Mouse (Mus musculus) left cerebral cortex, adult 2 months (tissue): ENCODE data around the gene Kif21b. TPM values are rescaled to one million over a fixed set of nuclear protein-coding genes. Genes with fewer than 3 reads are reported as not detected.

Experiments used
- DNase-seq, 2 experiments: peaks; one replicate each; pipeline ENCODE4 v3.0.0; 2021 to 2022; ENCODE audit warnings: low spot score in 2 of 2, mixed read lengths in 1 of 2; ENCODE audit errors: extremely low spot score in 1 of 2
- H3K27ac ChIP-seq: fragments of 200-600 bp; 2 replicates; pipeline ENCODE4 v1.8.1; 2022
- H3K4me3 ChIP-seq: fragments of 200-600 bp; 2 replicates; pipeline ENCODE4 v1.8.1; 2022
- CTCF ChIP-seq: fragments of 200-600 bp; IDR thresholded peaks from 2 replicates; pipeline ENCODE4 v1.8.1; 2022; ENCODE audit warnings: antibody characterized with exemption, mild to moderate bottlenecking, moderate library complexity
- intact Hi-C: fragments of 180-260 bp; cut with DNase I; formaldehyde crosslinking; loops from one replicate; pipeline ENCODE4 v1.15.1; 2025
- total RNA-seq, 2 experiments: library from RNA; stranded (reverse); gene quantifications; 2 replicates each; pipeline ENCODE4 v1.2.3; 2021

The Kif21b gene
- total RNA-seq, 2 experiments from 2014 or later: 67.3 to 74.2 TPM

- intact Hi-C loops: no loop called here
- DNase-seq: no peak
- no peak overlapping the region for H3K4me3 ChIP-seq
- TF ChIP-seq CTCF: no peak
- H3K27ac ChIP-seq: no peak overlapping the region
These were observed 30.2 kb downstream of the Kif21b start for GRCm38 (mm10) chr1:136161333-136161921.

- no peak for DNase-seq
- intact Hi-C loops: no loop called here
- Histone ChIP-seq H3K27ac (peak overlapping the region; percentile 19; the same call in 1 of the 2 replicates), H3K4me3 (no peak overlapping the region)
- TF ChIP-seq CTCF: no peak
These were observed 34.2 kb downstream of the Kif21b start for GRCm38 (mm10) chr1:136165436-136165835.

GRCm38 (mm10) chr1:136167657-136168056, 36.5 kb downstream of the Kif21b start:
- intact Hi-C loops: loop anchor here (1.0 to 2.0 kb wide), 2 partner anchors 51 to 120 kb away; no protein-coding TSS in a partner anchor
- DNase-seq: no peak
- TF ChIP-seq CTCF: peak; percentile 63
- H3K4me3 ChIP-seq: no peak overlapping the region
- H3K27ac ChIP-seq: peak overlapping the region; percentile 32; the same call in 1 of the 2 replicates

- peak; percentile 81 for TF ChIP-seq CTCF
- H3K4me3 ChIP-seq: no peak overlapping the region
- DNase-seq: peak; percentile 72 to 76
- no peak overlapping the region for H3K27ac ChIP-seq
- intact Hi-C loops: loop anchor here (1.0 to 2.0 kb wide), 2 partner anchors 42 to 289 kb away; partner anchors contain the start of gene Mroh3
These were observed 38.9 kb downstream of the Kif21b start for GRCm38 (mm10) chr1:136170109-136170508.

GRCm38 (mm10) chr1:136172696-136173095, 41.5 kb downstream of the Kif21b start:
- TF ChIP-seq CTCF: no peak
- DNase-seq: no peak
- H3K27ac ChIP-seq: no peak overlapping the region
- H3K4me3 ChIP-seq: no peak overlapping the region
- intact Hi-C loops: no loop called here

GRCm38 (mm10) chr1:136174101-136174606, 43.0 kb downstream of the Kif21b start:
- H3K4me3 ChIP-seq: no peak overlapping the region
- DNase-seq: no peak
- no peak overlapping the region for H3K27ac ChIP-seq
- intact Hi-C loops: no loop called here
- TF ChIP-seq CTCF: no peak

GRCm38 (mm10) chr1:136175183-136175582, 44.0 kb downstream of the Kif21b start:
- intact Hi-C loops: no loop called here
- no peak for DNase-seq
- peak; percentile 85 for TF ChIP-seq CTCF

GRCm38 (mm10) chr1:136177085-136177484, 45.9 kb downstream of the Kif21b start:
- H3K27ac ChIP-seq: no peak overlapping the region
- no peak for TF ChIP-seq CTCF
- H3K4me3 ChIP-seq: no peak overlapping the region
- no peak for DNase-seq
- intact Hi-C loops: no loop called here

More at GRCm38 (mm10) chr1:136175183-136175582, 44.0 kb downstream of the Kif21b start:
- Histone ChIP-seq H3K4me3 (no peak overlapping the region), H3K27ac (no peak overlapping the region)

GRCm38 (mm10) chr1:136178741-136179140, 47.6 kb downstream of the Kif21b start:
- TF ChIP-seq CTCF: no peak

GRCm38 (mm10) chr1:136179511-136180001, 48.4 kb downstream of the Kif21b start:
- no peak for TF ChIP-seq CTCF
- intact Hi-C loops: no loop called here
- DNase-seq: no peak
- H3K4me3 ChIP-seq: no peak overlapping the region
- H3K27ac ChIP-seq: no peak overlapping the region

More at GRCm38 (mm10) chr1:136178741-136179140, 47.6 kb downstream of the Kif21b start:
- intact Hi-C loops: no loop called here
- no peak for DNase-seq
- Histone ChIP-seq H3K4me3 (no peak overlapping the region), H3K27ac (no peak overlapping the region)

GRCm38 (mm10) chr1:136190033-136190432, 58.8 kb downstream of the Kif21b start:
- no peak overlapping the region for H3K4me3 ChIP-seq
- no peak overlapping the region for H3K27ac ChIP-seq
- intact Hi-C loops: no loop called here
- no peak for TF ChIP-seq CTCF
- no peak for DNase-seq

GRCm38 (mm10) chr1:136212803-136213202, 81.6 kb downstream of the Kif21b start, which contains the start of gene Mroh3:
Gene Mroh3, minus strand, starts transcription at chr1:136212828.
- DNase-seq: peak in 1 of 2 experiments; percentile 40
- TF ChIP-seq CTCF: peak; percentile 70
- Histone ChIP-seq H3K4me3 (no peak within 1 kb of the TSS), H3K27ac (no peak within 1 kb of the TSS)
- intact Hi-C loops: loop anchor here (1.0 to 10.0 kb wide), 5 partner anchors 43 to 248 kb away; partner anchors contain the start of gene Ascl5
